Mouse (Mus musculus): ENCODE data around the gene Cyp2t4.

- TF ChIP-seq POLR2A (IDR thresholded peaks at IDR 0.05; ENCODE audit: extremely low read depth, insufficient read depth, low read length) (no peak), CTCF (IDR thresholded peaks at IDR 0.05; ENCODE audit: low read depth, low read length) (no peak)
Observed at GRCm38 (mm10) chr7:27193731-27194130, 40.2 kb downstream of the Cyp2t4 start.
